Mouse (Mus musculus): ENCODE measurements around the gene Rab12.
"Not testable (repeated sequence)": the region's sequence is repeated elsewhere in the genome, so short reads cannot be mapped to it uniquely, and the experiment has no call there.

Rab12 gene

DNA sequence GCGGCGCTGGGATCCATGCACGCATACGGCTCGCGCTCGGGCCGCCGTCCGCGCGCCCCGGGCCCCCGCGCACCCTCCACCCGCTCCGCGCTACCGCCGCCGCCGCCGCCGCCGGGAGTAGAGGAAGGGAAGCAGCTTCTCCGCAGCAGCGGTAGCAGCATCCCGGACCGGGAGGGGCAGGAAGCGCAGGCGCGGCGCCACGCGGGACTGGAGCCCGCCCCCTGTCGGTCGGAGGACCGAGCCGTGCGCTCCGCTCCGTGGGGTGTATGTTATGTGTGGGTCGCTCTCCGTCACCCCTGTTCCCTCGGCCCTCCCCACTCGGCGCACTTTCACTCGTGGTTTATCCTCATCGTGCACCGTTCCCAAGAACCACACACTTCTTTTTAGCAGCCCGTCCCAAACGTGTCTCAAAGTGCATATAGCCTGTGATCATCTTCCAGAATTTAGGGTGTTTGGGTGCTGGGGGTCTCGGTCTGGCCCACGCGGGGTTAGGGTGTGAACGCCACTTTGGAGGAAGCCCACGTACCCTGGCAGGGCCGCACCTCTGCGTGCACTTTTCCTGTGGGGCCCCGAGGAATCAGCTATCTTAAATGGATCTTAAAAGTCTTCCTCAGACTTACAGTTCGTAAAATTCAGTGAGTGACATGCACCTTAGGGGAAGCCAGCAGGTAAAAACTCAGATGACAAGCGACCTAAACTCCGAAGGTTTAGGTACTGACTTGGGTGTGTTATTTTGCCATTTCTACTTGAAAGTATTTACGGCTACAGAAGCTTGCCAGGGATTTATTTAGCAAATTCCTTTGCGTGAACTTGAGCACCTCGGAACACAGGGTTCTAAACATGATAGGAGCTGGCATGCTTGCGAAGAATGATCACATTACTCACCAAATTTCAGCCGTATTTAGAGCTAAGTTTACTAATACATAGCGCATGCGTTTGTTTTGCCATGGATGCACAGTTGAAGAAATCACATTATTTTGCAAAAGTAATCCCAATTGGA lies at the start of gene Rab12:
TSS of gene Rab12 (minus strand) at position 176 of the 1,000 bp plus-strand sequence.
- peak; percentile 93 for DNase-seq (ENCODE audit: low spot score)

- no peak for DNase-seq (ENCODE audit: low spot score)
Observed at GRCm38 (mm10) chr17:66564213-66564612, 44.7 kb upstream of the Rab12 start.

DNA sequence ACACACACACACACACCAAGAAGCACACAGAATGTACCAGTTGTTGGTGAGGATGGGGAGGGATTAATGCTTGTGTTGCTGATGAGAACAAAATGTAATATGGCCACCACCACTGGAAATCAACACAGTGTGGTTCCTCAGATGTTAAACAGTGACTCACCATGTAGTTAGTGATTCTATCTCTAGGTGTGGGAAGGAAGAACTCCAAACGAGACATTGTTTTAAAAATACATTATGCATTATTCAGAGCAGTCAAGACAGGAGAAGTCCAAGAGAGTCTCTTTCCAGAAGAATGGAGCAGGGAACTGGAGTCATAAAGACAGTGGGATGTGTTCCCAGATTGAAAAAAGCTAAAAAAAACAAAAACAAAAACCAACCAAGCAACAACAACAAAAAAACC lies 44.0 kb upstream of the Rab12 start:
- DNase-seq (ENCODE audit: low spot score): no peak

GRCm38 (mm10) chr17:66561380-66561779 lies 41.9 kb upstream of the Rab12 start:
- DNase-seq (ENCODE audit: low spot score): no peak

DNA sequence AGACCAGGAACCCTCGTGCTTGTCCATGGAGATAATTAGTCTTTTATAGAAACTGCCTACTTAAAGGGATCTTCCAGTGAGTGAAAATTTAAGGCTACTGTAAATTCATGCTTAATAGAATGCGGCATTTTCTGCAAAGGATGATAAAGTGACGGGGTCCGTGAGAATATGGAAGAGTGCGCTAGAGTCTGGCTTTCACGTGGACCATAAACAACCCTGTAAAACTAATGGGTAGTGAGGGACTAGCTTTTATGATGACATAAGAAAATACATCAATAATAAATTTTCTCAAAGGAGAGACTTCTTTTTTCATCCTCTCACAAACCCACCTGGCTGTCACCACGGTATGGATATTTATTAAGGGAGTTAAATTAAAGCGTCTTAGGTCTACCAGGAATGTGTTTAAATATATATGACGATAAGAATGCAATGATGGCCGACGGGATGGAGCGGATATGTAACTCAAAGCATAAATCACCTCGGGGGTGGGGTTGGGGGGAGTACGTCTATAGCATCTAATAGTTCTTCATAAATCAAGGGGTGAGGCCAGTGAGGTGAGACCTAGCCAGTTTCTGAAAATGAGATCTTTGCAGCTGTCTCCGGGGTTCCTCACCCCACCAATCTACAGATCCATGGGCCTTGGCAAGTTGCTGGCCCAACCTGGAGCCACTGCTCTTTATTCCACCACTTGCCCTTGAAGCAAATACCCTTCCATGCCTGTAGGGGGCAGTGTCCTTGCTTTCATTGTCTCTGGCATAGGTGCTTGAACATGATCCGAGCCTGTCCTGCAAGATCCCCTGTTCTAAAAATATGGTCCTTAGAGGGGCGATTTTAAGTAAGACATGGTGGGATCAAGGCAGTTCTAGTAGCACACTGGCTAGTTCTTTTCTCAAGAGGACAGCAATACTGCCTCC lies 39.1 kb upstream of the Rab12 start:
- no peak for DNase-seq (ENCODE audit: low spot score)

GRCm38 (mm10) chr17:66552690-66553089 lies 33.2 kb upstream of the Rab12 start:
- DNase-seq (ENCODE audit: low spot score): no peak

- no peak for DNase-seq (ENCODE audit: low spot score)
Observed at GRCm38 (mm10) chr17:66550486-66550885, 31.0 kb upstream of the Rab12 start.

DNA sequence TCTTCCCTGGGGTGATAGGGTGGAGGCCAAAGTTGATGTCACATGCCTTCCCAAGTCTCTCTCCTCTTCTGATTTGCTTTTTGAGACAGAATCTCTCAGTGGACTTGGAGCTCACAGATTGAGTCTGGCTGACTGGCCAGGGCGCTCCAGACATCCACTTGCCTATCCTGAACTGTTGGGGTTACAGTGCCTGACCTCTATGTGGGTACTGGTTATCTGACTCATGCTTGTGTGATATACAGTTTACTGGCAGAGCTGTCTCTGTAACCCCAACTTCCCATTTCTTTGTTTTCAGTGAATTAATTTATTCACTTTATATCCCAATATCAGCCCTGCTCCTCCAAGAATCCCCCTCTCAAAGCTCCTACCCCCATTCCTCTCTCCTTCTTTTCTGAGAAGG lies 12.8 kb upstream of the Rab12 start:
- no peak for DNase-seq (ENCODE audit: low spot score)

DNA sequence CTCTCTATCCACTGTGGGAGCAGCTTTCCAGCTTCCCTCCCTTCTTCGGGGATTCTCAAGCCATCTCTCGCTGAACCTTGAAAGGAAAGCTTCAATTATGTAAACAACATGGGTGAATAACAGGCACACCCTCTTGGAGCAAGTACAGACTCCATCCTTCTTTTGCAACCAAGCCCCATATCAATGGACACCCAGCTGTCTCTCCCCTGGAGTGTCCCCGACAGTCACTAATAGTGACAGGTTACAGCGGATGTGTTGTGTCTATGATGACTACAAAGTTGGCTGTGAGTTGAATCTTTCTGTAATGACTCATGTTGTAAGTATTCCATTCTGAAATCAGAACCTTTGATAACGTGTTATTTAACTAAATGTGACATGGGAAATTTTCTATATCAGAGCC lies 3.9 kb upstream of the Rab12 start:
- DNase-seq (ENCODE audit: low spot score): no peak

- not testable (repeated sequence) for DNase-seq (ENCODE audit: low spot score)
Observed at GRCm38 (mm10) chr17:66522631-66523030, 3.1 kb upstream of the Rab12 start.

DNA sequence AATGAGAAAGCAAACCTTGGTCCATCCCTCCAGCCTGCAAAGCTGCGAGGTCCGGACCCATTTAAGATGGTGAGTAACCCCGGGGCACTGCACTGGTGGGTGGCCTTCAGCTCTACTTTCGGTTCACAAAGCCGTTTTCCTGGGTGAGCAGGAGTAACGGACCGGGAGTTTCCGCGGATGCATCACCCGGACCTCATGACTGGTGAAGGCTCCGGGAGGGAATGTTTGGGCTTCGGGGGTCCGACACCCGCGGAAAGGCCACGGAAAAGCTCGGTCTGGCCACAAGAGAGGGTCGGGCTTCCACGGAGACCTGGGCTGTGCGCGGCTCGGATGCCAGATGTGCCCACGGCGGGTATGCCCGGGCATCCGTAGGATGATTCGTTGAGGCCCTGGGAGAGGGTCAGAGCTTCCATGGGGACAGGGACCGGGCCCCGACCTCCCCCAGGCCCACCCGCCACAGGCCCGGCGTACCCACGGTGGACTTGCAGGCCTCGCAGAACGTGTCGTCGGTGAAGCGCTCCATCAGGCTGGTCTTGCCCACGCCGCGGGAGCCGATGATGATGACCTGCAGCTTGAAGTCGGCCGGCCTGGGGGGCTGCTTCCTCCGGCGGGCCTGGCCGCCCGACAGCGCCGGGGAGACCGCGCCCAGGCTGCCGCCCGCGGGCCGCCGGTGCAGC lies 514 bp downstream of the Rab12 start:
- DNase-seq (ENCODE audit: low spot score): peak; percentile 34

DNA sequence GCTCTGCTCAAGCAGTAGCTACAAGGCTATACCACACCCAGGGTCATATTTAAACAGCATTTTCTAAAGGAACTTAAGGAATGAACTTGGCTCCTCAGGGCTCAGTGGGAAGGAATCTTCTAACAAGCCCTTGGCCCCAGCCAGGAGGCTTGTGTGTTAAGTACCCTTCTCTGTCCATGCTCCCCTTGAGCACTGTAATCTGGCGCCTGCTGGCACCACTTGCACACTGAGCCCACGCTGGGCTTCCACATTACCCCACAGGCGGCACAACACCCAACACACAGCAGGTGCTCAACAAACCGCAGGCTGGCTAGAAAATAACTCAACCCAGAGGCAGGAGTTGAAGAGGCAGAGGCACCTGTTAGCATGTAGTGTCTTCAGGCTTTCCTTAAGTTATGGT lies 2.6 kb downstream of the Rab12 start:
- DNase-seq (ENCODE audit: low spot score): no peak

- DNase-seq (ENCODE audit: low spot score): no peak
Observed at GRCm38 (mm10) chr17:66514288-66514995, 5.1 kb downstream of the Rab12 start.

GRCm38 (mm10) chr17:66512202-66512956 lies 7.2 kb downstream of the Rab12 start:
- DNase-seq (ENCODE audit: low spot score): no peak

DNA sequence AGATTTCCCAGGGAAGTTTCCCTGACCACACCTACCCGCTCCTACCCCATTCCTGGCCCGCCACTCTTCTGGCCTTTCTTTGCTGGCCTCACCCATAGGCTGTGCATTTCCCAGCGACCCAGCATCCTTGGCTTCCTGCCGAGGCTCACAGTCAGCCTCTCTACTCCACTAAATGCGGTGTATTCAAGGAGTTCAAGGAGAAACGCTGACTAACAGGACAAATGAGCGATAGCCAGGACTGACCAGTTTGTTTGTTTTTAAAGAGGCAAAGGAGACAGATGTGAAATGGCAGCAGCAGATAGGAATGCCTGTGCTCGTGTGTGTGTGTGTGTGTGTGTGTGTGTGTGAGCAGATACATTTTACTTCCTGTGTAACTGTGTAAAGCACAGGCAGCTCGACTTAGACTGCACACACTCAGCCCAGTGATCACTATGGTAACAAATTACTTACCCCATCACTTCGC lies 9.3 kb downstream of the Rab12 start:
- no peak for DNase-seq (ENCODE audit: low spot score)

DNA sequence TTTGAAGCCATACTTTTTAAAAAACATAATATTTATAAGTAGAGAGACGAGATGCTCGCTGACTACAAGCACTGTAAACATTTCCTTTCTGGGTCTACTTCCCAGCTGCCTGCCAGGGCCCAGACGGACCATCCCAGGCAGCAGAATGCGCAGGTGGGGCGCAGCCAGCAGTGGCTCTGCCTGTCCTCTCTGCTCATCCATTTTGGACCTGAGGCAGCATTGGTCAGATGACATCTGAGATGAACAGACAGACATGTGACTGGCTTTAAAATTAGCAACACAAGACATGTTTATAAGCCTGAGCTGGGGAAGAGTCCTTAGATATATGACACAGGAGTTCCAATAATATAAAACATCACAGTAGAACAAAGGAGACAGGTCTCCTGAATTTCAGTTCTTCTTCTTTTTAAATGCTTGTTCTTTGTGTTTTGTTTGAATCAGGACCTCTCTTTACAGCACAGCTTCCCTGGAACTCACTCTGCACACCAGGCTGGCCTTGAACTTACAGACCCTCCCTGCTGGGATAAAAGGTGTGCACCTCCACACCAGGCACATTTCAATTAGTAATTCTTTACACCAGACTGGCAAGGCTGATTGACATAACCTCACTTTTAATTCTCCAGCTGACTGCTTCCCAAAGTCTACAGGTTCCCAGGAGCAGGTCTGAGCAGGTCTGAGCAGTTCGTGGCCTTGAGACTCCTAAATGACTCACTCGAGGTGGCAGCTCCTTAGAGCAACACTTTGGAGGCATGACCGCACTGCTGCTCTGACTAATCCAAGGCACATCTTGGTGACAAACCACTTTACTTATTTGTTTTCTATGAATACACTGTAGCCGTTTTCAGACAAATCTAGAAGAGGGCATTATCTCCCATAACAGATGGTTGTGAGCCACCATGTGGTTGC lies 12.2 kb downstream of the Rab12 start:
- no peak for DNase-seq (ENCODE audit: low spot score)

DNA sequence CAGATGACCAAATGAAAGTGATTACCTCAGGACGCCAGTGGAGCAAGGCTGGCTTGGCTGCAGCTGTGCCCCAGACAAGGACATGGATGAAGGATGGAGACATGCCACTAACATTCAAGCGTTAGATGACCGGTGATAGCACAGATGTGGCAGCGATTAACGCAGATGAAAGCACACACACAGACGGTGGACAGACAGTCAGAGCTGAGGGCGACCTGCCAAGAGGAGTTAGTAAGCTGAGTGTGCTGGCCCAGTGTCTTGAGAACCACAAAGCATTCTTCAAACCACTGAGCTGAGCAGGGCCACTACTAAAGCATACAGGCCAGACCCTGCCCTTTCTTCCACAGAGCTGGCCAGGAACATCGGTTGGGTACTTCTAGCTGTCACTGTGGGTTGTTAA lies 14.6 kb downstream of the Rab12 start:
- no peak for DNase-seq (ENCODE audit: low spot score)

- DNase-seq (ENCODE audit: low spot score): no peak
Observed at GRCm38 (mm10) chr17:66504248-66504647, 15.3 kb downstream of the Rab12 start.

GRCm38 (mm10) chr17:66503466-66503865 lies 16.1 kb downstream of the Rab12 start:
- no peak for DNase-seq (ENCODE audit: low spot score)

- DNase-seq (ENCODE audit: low spot score): no peak
Observed at GRCm38 (mm10) chr17:66502865-66503264, 16.7 kb downstream of the Rab12 start.

Data from retina, embryonic 14.5 days (tissue).